ENCODE assay signal across 9 mouse cellular contexts in genomic region chr1:153480386-153481024, GRCm38 (mm10). TPM values are rescaled to one million over a fixed set of nuclear protein-coding genes. Genes with fewer than 3 reads are reported as not detected.
DNase-seq lines count a peak whose midpoint lies in the region; ATAC-seq and TF ChIP-seq lines count a peak whose summit lies in the region.
"Had no signal": no experiment of that assay in that cellular context is flagged by ENCODE, and none has a peak within 500 bp of the region (broad histone marks: within the 10 kb centered on the region; RNA-seq: fewer than 3 reads in every experiment).

No protein-coding gene starts in this region.

- H3K27ac ChIP-seq in bone marrow macrophage, adult 2 months (ENCODE audit: insufficient read depth, low read depth, low read length) = no peak overlapping the region
- H3K27ac ChIP-seq in liver, embryonic 13.5 days = no peak overlapping the region
- H3K27ac ChIP-seq: hindbrain, embryonic 15.5 days had no signal

- 42% methylated on average over 1 of the region's 1 CpGs for WGBS in liver, embryonic 13.5 days (ENCODE audit: insufficient replicate concordance)

- H3K9me3 ChIP-seq in liver, embryonic 13.5 days (replicated peaks) = no peaks in the 10 kb centered on the region
- H3K9me3 ChIP-seq: hindbrain, embryonic 15.5 days had no signal

- TF ChIP-seq CTCF in bone marrow macrophage, adult 2 months (IDR thresholded peaks at IDR 0.05; ENCODE audit: low read depth, low read length) = peak; percentile 48

- no peak overlapping the region for H3K4me3 ChIP-seq in bone marrow macrophage, adult 2 months (ENCODE audit: insufficient read depth, low read length)
- H3K4me3 ChIP-seq in liver, embryonic 13.5 days (replicated peaks) = no peak overlapping the region
- H3K4me3 ChIP-seq: hindbrain, embryonic 15.5 days had no signal

- DNase-seq in urinary bladder, postnatal 25 days (ENCODE audit: low spot score) = peak; percentile 48
- no peak for DNase-seq in urinary bladder, postnatal 10 days (ENCODE audit: low spot score)
- DNase-seq in fibroblast of lung, adult 2 months (ENCODE audit: low read depth) = peak; percentile 40
- DNase-seq in liver, embryonic 13.5 days = peak; percentile 60
- DNase-seq in natural killer cell, adult 2 months (ENCODE audit: low spot score in 2 of 2) = peak; percentile 58 to 76
- DNase-seq in thymus, postnatal 10 days (ENCODE audit: low spot score in 2 of 2) = peak; percentile 67 to 79

- no peaks in the 10 kb centered on the region for H3K4me1 ChIP-seq in bone marrow macrophage, adult 2 months (ENCODE audit: control insufficient read depth, insufficient read depth, low read length)
- H3K4me1 ChIP-seq in liver, embryonic 13.5 days (replicated peaks) = peaks cover 23% of the 10 kb centered on the region

- no peak overlapping the region for H3K4me2 ChIP-seq in liver, embryonic 13.5 days
- H3K4me2 ChIP-seq: hindbrain, embryonic 15.5 days had no signal

- no peak for TF ChIP-seq POLR2A in bone marrow macrophage, adult 2 months (IDR thresholded peaks at IDR 0.05; ENCODE audit: borderline replicate concordance, low read depth, low read length)

- H3K27me3 ChIP-seq in liver, embryonic 13.5 days = no peaks in the 10 kb centered on the region
- H3K27me3 ChIP-seq: hindbrain, embryonic 15.5 days had no signal

- ATAC-seq in inflammation-experienced regulatory T-cells, adult 6 months = peak; percentile 82
- ATAC-seq in liver, embryonic 13.5 days (ENCODE audit: low read depth) = no peak

- peaks cover 76% of the 10 kb centered on the region for H3K36me3 ChIP-seq in liver, embryonic 13.5 days

- H3K9ac ChIP-seq in liver, embryonic 13.5 days = no peak overlapping the region
- H3K9ac ChIP-seq: hindbrain, embryonic 15.5 days had no signal

RNA-seq across cellular contexts. Expression of gene Dhx9, which starts 7.0 kb away (rescaled TPM):
- 61.2 and 67.9 TPM in 2 replicates for polyA plus RNA-seq in bone marrow macrophage, adult 2 months (2012; ENCODE audit: insufficient read depth, insufficient read length, missing spikeins)
- polyA plus RNA-seq in inflammation-experienced regulatory T-cells, adult 6 months (2017; shearing (Covaris generic)) = 10 to 100 TPM; 24.1 to 31.8 (median 26.8) TPM
- 15.3 and 18.6 TPM in 2 replicates for polyA plus RNA-seq in liver, embryonic 13.5 days (2015; fragmentation: Nextera tagmentation; extraction: Ambion mirVana)

RNA-seq across cellular contexts. Expression of gene Shcbp1l, which starts 55.5 kb away (rescaled TPM):
- polyA plus RNA-seq in bone marrow macrophage, adult 2 months (2012; ENCODE audit: insufficient read depth, insufficient read length, missing spikeins) = 0.84 and 2.0 TPM in 2 replicates
- polyA plus RNA-seq in inflammation-experienced regulatory T-cells, adult 6 months (2017; shearing (Covaris generic)) = under 1 TPM; 0.28 to 0.54 (median 0.52) TPM
- polyA plus RNA-seq in liver, embryonic 13.5 days (2015; fragmentation: Nextera tagmentation; extraction: Ambion mirVana) = 0.21 and 0.23 TPM in 2 replicates
